Mouse (Mus musculus) myocyte (in vitro differentiated cells): Measurements from ENCODE around the gene 4933415F23Rik.

ENCODE experiments used
- MYOG ChIP-seq, 3 experiments: IDR thresholded peaks; one replicate each; pipeline ENCODE4 v1.6.1; 2011; ENCODE audit warnings: control low read depth in 2 of 3, low read depth in 2 of 3, mild to moderate bottlenecking in 2 of 3; ENCODE audit not compliant: insufficient read length in 2 of 3, control insufficient read depth in 1 of 3, insufficient read depth in 1 of 3
- USF1 ChIP-seq: IDR thresholded peaks from one replicate; pipeline ENCODE4 v1.6.1; 2011; ENCODE audit warnings: low read depth, mild to moderate bottlenecking, control low read depth, moderate library complexity

DNA sequence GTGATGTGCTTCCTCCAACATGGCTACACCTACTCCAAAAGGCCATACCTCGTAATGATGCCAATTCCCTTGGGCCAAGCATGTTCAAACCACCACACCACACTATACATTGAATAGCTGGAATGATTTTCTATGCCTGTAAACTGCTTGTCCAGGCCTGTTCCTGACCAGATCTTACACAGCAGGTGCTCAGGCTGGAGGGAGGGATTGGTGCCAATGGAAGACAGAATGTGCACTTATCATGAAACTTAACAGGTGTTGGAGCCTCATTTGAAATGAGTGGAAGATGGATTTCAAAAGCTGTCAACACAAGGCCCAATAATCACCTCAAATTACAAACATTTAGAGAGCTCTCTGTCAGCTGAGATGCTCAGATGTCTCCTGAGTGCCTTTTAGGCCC is 2.3 kb downstream of the 4933415F23Rik start:
- TF ChIP-seq MYOG (IDR thresholded peaks at IDR 0.05; ENCODE audit: control insufficient read depth in 1 of 3, insufficient read depth in 1 of 3, insufficient read length in 2 of 3, low read depth in 2 of 3) = no peak
- no peak for TF ChIP-seq USF1
